Mouse (Mus musculus): ENCODE measurements around the gene Gpnmb. TPM values are rescaled to one million over a fixed set of nuclear protein-coding genes. Genes with fewer than 3 reads are reported as not detected.

Gpnmb gene
- polyA plus RNA-seq, 2 experiments = 0.19 to 0.38 TPM

DNA sequence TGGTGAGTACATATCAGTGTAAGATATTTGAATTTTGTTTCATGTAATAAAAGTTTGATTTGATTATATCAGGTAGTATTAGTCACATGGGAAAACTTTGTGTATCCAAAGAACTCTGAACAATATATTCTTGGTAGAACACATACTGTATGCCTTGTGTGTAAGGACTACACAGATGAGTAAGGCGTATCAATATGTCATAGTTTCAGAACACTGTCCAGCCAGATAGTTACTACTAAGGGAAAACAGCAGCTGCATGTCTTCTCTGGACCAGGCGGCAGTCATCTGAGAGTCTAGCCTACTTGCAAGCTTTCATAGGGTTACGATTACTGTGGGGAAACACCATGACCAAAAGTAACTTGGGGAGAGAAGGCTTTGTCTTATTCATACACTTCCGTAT, 46.7 kb downstream of the Gpnmb start:
- Histone ChIP-seq H3K4me3 (ENCODE audit: insufficient read depth in 1 of 2, low read depth in 2 of 2, low read length in 2 of 2) (no peak overlapping the region), H3K9ac (replicated peaks) (no peak overlapping the region), H3K4me2 (ENCODE audit: low read depth) (no peak overlapping the region), H3K4me1 (replicated peaks; ENCODE audit: control insufficient read depth in 2 of 2, insufficient read depth in 2 of 2, low read length in 1 of 2) (no peaks in the 10 kb centered on the region), H3K36me3 (replicated peaks; ENCODE audit: control insufficient read depth, insufficient read depth, low read depth) (peaks cover 17% of the 10 kb centered on the region), H3K9me3 (ENCODE audit: control insufficient read depth, low read length) (no peaks in the 10 kb centered on the region), H3K27me3 (ENCODE audit: control insufficient read depth, insufficient read depth, low read length) (no peaks in the 10 kb centered on the region), H3K27ac (no peak overlapping the region)
- ATAC-seq (ENCODE audit: insufficient read depth) = no peak
- DNase-seq (ENCODE audit: low read depth in 3 of 3, low spot score in 3 of 3) = no peak
- 78% methylated on average over 4 of the region's 4 CpGs for WGBS (ENCODE audit: insufficient replicate concordance)
- TF ChIP-seq EP300 (IDR thresholded peaks at IDR 0.05; ENCODE audit: low read depth) = no peak
- no peak for TF ChIP-seq CTCF (IDR thresholded peaks at IDR 0.05; ENCODE audit: low read depth)

DNA sequence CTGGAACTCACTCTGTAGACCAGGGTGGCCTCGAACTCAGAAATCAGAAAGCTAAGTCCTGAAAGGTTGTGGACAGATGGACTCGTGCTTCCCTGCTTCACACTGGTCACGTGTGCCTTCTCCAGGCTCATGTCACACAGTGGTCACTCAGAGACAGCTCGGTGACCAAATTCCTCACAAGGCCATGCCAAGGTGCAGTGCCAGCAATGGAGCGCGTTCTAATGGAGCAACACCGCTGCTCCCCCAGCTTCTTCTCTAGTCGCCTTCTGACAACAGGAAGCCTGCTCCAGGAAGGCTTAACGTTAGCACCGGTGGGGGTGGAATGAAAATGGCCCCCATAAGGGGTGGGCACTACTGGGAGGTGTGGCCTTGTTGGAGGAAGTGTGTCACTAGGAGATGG, 58.6 kb downstream of the Gpnmb start:
- no peak for ATAC-seq (ENCODE audit: insufficient read depth)

DNA sequence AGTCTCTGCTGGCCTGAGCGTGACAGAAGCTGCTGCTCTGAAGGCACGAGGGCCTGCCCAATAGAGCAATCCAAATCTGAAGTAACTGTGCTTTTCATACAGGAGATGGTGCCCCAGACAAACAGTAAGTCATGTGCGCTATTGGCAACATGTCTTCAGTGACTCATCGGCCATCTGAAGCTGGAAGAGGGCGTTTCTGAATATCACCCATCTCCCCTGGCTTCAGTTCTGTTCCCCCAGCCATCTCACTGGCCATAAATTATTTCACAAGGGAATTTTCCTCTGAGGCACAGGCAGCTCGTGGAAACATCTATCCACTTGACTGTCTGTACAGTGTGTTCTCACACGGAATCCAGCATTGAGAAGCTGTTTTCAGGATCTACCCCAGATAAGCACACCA, 60.1 kb downstream of the Gpnmb start:
- 76% methylated on average over 7 of the region's 7 CpGs for WGBS (ENCODE audit: insufficient replicate concordance)
- peaks cover 8% of the 10 kb centered on the region for H3K36me3 ChIP-seq (replicated peaks; ENCODE audit: control insufficient read depth, insufficient read depth, low read depth)
- no peak for DNase-seq (ENCODE audit: low read depth in 3 of 3, low spot score in 3 of 3)
- TF ChIP-seq EP300 (IDR thresholded peaks at IDR 0.05; ENCODE audit: low read depth) (no peak), CTCF (IDR thresholded peaks at IDR 0.05; ENCODE audit: low read depth) (no peak)
- no peak overlapping the region for H3K4me2 ChIP-seq (ENCODE audit: low read depth)
- no peaks in the 10 kb centered on the region for H3K9me3 ChIP-seq (ENCODE audit: control insufficient read depth, low read length)
- H3K27me3 ChIP-seq (ENCODE audit: control insufficient read depth, insufficient read depth, low read length) = no peaks in the 10 kb centered on the region
- no peak overlapping the region for H3K9ac ChIP-seq (replicated peaks)
- peaks cover 0 to 4% of the 10 kb centered on the region in 2 experiments; a peak in 1 of 4 replicates for H3K4me1 ChIP-seq (replicated peaks; ENCODE audit: control insufficient read depth in 2 of 2, insufficient read depth in 2 of 2, low read length in 1 of 2)
- no peak overlapping the region for H3K27ac ChIP-seq
- no peak for ATAC-seq (ENCODE audit: insufficient read depth)
- H3K4me3 ChIP-seq (ENCODE audit: insufficient read depth in 1 of 2, low read depth in 2 of 2, low read length in 2 of 2) = no peak overlapping the region

More for the DNA sequence above, 58.6 kb downstream of the Gpnmb start:
- Histone ChIP-seq H3K27ac (no peak overlapping the region), H3K27me3 (ENCODE audit: control insufficient read depth, insufficient read depth, low read length) (no peaks in the 10 kb centered on the region), H3K4me2 (ENCODE audit: low read depth) (no peak overlapping the region), H3K4me1 (replicated peaks; ENCODE audit: control insufficient read depth in 2 of 2, insufficient read depth in 2 of 2, low read length in 1 of 2) (peaks cover 0 to 4% of the 10 kb centered on the region in 2 experiments; a peak in 1 of 4 replicates), H3K4me3 (ENCODE audit: insufficient read depth in 1 of 2, low read depth in 2 of 2, low read length in 2 of 2) (no peak overlapping the region), H3K36me3 (replicated peaks; ENCODE audit: control insufficient read depth, insufficient read depth, low read depth) (peaks cover 17% of the 10 kb centered on the region), H3K9me3 (ENCODE audit: control insufficient read depth, low read length) (no peaks in the 10 kb centered on the region), H3K9ac (replicated peaks) (no peak overlapping the region)
- no peak for TF ChIP-seq EP300 (IDR thresholded peaks at IDR 0.05; ENCODE audit: low read depth)
- no peak for TF ChIP-seq CTCF (IDR thresholded peaks at IDR 0.05; ENCODE audit: low read depth)
- no peak for DNase-seq (ENCODE audit: low read depth in 3 of 3, low spot score in 3 of 3)
- 71% methylated on average over 10 of the region's 10 CpGs for WGBS (ENCODE audit: insufficient replicate concordance)

DNA sequence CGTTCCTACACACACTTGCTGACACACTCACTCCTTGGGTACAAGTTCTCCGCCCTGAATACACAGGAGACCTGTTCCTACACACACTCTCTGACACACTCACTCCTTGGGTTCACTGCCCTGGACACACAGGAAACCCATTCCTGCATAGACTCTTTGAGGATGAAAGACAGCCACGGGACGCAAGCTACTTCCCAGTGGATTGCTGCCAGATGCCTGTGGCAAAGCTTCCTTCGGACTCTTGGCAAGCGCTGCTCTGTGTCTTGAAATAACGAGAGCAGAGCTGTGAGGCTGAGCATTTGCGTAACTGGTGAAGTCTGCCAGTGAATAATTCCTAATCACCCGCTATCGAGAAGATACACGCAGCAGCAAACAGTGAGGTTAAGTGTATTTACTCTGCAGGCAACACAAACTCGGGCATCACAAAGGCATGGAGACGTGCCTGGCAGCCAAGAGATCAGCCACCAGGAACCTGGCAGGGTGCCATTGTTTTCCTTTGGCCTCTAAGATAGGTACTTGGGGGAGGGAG, 60.7 kb downstream of the Gpnmb start:
- Histone ChIP-seq H3K27me3 (ENCODE audit: control insufficient read depth, insufficient read depth, low read length) (no peaks in the 10 kb centered on the region), H3K9ac (replicated peaks) (no peak overlapping the region), H3K4me3 (ENCODE audit: insufficient read depth in 1 of 2, low read depth in 2 of 2, low read length in 2 of 2) (no peak overlapping the region), H3K4me1 (replicated peaks; ENCODE audit: control insufficient read depth in 2 of 2, insufficient read depth in 2 of 2, low read length in 1 of 2) (peaks cover 0 to 4% of the 10 kb centered on the region in 2 experiments; a peak in 1 of 4 replicates), H3K9me3 (ENCODE audit: control insufficient read depth, low read length) (no peaks in the 10 kb centered on the region), H3K36me3 (replicated peaks; ENCODE audit: control insufficient read depth, insufficient read depth, low read depth) (peaks cover 8% of the 10 kb centered on the region), H3K4me2 (ENCODE audit: low read depth) (no peak overlapping the region), H3K27ac (no peak overlapping the region)
- ATAC-seq (ENCODE audit: insufficient read depth) = no peak
- DNase-seq (ENCODE audit: low read depth in 3 of 3, low spot score in 3 of 3) = no peak
- no peak for TF ChIP-seq EP300 (IDR thresholded peaks at IDR 0.05; ENCODE audit: low read depth)
- TF ChIP-seq CTCF (IDR thresholded peaks at IDR 0.05; ENCODE audit: low read depth) = no peak
- 70% methylated on average over 13 of the region's 13 CpGs for WGBS (ENCODE audit: insufficient replicate concordance)

DNA sequence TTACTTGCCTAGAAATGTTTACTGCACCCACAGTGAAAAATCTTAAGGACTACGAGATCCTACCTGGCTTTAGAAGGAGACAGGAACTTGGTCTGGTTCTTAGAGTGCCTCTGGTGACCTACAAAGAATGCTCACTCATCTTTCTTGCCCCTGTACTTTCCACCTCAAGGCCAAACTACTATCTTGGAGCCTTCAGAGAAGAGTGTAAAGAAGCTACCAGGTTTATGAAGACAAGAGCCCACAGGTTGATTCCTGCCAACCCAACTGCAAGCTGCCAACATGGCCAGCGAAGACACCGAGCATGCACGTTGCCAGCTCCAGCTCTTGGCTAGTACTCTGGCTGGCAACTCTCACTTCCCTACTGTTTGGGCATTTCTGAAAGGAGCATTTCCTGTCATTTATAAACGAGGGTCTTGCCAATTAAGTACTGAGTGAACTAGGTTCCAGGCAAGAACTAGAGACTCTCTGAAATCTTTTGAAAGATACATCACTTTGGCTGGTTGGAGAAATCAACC, 61.3 kb downstream of the Gpnmb start:
- ATAC-seq (ENCODE audit: insufficient read depth) (no peak), DNase-seq (ENCODE audit: low read depth in 3 of 3, low spot score in 3 of 3) (no peak)
- Histone ChIP-seq H3K4me2 (ENCODE audit: low read depth) (no peak overlapping the region), H3K9ac (replicated peaks) (no peak overlapping the region), H3K4me1 (replicated peaks; ENCODE audit: control insufficient read depth in 2 of 2, insufficient read depth in 2 of 2, low read length in 1 of 2) (peaks cover 0 to 4% of the 10 kb centered on the region in 2 experiments; a peak in 1 of 4 replicates), H3K27me3 (ENCODE audit: control insufficient read depth, insufficient read depth, low read length) (no peaks in the 10 kb centered on the region), H3K4me3 (ENCODE audit: insufficient read depth in 1 of 2, low read depth in 2 of 2, low read length in 2 of 2) (no peak overlapping the region), H3K27ac (no peak overlapping the region), H3K9me3 (ENCODE audit: control insufficient read depth, low read length) (no peaks in the 10 kb centered on the region), H3K36me3 (replicated peaks; ENCODE audit: control insufficient read depth, insufficient read depth, low read depth) (peaks cover 8% of the 10 kb centered on the region)
- WGBS (ENCODE audit: insufficient replicate concordance) = 78% methylated on average over 5 of the region's 5 CpGs
- TF ChIP-seq EP300 (IDR thresholded peaks at IDR 0.05; ENCODE audit: low read depth) = no peak
- TF ChIP-seq CTCF (IDR thresholded peaks at IDR 0.05; ENCODE audit: low read depth) = no peak
